Mouse (Mus musculus) layer of hippocampus, postnatal 36 days (tissue): Measurements from ENCODE around the gene Mepce. TPM values are rescaled to one million over a fixed set of nuclear protein-coding genes. Genes with fewer than 3 reads are reported as not detected.
A peak's percentile ranks its signal among the peaks of the same experiment; 100 is the strongest.
"Not testable (repeated sequence)": the region's sequence is repeated elsewhere in the genome, so short reads cannot be mapped to it uniquely, and the experiment has no call there.

Source experiments
- DNase-seq, 2 experiments: peaks; one replicate each; pipeline ENCODE4 v3.0.0; 2022
- total RNA-seq, 2 experiments: library from RNA; stranded (reverse); gene quantifications; 2 replicates each; pipeline ENCODE4 v1.2.3; 2021

Mepce gene
- total RNA-seq: 10 to 100 TPM; 40.8 to 44.5 TPM

- DNase-seq: peak; percentile 96 to 97
Measured at GRCm38 (mm10) chr5:137787151-137787928, at the start of gene Mepce, which contains the start of gene Zcwpw1. Mepce (minus strand) TSS chr5:137787655. Zcwpw1 (plus strand) TSS chr5:137787798.

DNA sequence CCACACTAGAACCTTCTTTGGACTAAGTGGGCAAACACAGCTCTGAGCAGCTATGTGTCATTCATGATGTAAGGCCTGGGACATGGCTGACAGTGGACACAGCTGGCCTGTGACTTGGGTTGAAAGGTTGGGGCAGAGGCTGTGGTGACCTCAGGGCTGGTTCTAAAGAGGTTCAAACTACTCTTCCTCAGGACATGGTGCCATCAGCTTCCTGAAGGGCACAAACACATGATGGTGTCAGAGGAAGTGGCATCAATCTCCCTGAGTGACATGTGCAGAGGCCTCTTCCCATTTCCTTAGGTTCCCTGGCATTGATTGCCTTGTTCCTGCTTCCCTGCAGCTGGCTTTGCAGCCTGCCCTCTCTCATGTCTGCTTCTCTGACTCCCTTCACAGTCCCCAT is 49.7 kb upstream of the Mepce start:
- not testable (repeated sequence) for DNase-seq

DNA sequence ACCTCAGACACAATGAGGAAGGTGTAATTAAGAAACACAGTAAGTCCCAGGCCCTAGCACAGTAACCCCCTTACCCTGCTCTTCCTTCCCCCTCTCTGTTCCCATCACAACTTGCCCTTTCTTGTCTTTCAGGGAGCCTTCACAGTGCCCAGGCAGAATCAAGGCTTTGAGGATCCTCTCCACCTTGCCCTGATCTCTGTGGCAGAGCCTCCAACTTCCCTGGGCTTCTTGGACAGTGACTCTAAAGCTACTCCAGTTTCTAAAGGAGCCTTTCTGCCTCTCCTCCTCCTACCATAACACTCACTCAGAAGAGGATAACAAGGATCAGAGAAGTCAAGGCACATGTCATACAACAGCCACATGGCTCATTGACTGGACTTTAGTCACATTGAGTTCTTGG is 49.2 kb upstream of the Mepce start:
- no peak for DNase-seq

DNA sequence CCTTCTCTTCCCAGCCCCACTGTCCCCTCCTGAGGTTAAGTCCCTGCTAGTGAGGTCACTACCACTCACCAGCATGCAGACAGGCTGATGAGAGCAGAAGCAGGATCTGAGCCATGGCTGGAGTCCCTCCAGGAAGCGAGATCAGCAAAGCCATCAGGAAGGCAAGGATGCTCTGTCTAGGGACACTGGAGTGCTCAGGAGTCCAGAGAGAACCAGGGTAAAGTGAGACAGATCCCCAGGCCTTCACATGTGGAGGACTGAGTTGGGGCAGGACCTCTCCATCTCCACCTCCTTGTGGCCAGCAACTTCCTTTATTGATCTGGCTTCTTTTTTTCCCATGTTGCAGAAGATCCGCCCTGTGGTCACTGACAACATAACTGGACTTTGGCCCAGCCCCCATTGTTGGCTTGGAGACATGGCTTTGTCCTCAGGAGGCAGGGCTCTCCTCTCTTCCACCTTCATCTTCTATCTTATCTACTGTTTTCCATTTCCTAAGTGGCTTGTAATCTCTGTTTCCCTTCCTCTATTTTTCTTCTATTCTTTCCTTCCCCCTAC is 48.6 kb upstream of the Mepce start, which contains the start of gene Pilra:
Pilra (minus strand) TSS at position 316 of the 555 bp plus-strand sequence.
- DNase-seq: not testable (repeated sequence)

GRCm38 (mm10) chr5:137833500-137833899 is 46.0 kb upstream of the Mepce start:
- DNase-seq: no peak

DNA sequence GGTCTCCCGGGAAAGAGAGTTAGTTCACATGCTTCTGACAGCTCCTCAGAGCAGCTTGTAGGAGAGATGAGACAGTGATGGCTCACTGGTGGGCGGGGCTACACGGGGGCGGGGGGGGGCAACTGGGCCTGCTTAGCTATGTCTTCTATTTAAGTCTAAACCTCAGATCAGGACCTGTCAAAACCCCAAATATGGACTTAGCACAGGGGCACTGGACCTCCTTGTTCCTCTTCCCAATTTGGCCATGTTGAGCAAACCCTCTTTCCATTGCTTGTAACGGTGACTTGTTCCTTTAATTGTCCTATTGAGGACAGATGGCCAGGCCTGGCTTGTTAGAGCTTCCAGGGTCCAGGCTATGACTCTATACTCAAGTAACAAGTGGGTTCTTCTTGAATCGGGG is 44.1 kb upstream of the Mepce start:
- no peak for DNase-seq

GRCm38 (mm10) chr5:137831106-137831505 is 43.7 kb upstream of the Mepce start:
- no peak for DNase-seq

DNA sequence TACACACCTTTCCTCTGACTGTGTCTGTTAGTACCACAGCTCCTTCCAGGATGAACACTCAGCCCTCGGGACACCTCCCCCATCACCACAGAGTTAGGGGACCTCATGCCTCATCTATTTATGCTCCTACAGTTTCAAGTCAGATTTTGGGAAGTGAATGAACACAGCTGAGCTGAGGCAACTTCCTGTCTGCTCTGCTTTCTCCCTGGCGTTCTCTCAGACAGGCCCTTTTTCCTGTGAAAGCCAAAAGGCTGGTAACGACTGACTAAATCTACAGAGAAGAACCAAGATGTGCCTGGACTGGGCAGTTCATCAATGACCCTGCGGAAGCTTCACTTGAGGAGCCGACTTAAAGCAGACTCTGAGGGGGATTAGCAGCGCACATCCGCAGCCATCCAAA is 42.8 kb upstream of the Mepce start:
- no peak for DNase-seq

DNA sequence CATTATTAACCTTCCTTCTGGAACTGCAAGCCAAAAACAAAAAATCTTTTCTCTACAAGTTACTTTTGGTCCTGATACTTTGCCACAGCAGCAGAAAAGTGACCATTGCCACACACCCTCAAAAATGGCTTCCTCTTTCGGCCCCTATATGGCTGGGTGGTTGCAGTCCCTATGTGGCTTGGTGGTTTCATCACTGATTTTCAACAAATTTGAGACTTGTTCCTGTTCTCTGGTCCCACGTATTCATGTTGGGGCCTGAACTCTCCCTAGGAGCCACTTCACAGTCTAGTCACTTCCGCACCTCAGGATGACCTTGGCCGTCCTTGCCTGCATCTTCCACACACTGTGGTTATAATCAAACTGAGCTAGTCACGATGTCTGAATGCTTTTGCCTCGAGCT is 41.2 kb upstream of the Mepce start:
- no peak for DNase-seq

DNA sequence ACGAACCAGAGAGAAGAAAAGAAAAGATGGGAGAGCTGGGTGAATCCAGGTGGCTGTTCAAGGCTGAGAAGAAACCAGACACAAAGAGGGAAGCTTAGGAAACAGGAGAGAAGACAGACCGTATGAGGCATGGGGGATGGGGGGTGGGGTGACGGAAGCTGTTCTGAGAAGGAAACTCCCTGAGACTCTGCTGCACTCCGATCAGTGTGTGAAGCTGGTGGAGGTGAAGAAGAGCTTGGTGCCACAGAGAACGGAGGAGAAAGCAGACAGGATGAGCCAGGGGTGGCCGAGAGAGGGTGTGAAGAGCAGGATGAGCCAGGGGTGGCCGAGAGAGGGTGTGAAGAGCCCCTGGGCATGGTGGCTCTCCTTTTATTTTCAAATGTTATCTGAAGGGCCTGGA is 39.0 kb upstream of the Mepce start:
- no peak for DNase-seq

- no peak for DNase-seq
Measured at GRCm38 (mm10) chr5:137825971-137826370, 38.5 kb upstream of the Mepce start.

- no peak for DNase-seq
Measured at GRCm38 (mm10) chr5:137825030-137825429, 37.6 kb upstream of the Mepce start.

GRCm38 (mm10) chr5:137823455-137824045 is 36.1 kb upstream of the Mepce start:
- DNase-seq: no peak

- DNase-seq: no peak
Measured at GRCm38 (mm10) chr5:137822602-137823001, 35.1 kb upstream of the Mepce start.

GRCm38 (mm10) chr5:137822126-137822525 is 34.7 kb upstream of the Mepce start:
- DNase-seq: no peak

DNA sequence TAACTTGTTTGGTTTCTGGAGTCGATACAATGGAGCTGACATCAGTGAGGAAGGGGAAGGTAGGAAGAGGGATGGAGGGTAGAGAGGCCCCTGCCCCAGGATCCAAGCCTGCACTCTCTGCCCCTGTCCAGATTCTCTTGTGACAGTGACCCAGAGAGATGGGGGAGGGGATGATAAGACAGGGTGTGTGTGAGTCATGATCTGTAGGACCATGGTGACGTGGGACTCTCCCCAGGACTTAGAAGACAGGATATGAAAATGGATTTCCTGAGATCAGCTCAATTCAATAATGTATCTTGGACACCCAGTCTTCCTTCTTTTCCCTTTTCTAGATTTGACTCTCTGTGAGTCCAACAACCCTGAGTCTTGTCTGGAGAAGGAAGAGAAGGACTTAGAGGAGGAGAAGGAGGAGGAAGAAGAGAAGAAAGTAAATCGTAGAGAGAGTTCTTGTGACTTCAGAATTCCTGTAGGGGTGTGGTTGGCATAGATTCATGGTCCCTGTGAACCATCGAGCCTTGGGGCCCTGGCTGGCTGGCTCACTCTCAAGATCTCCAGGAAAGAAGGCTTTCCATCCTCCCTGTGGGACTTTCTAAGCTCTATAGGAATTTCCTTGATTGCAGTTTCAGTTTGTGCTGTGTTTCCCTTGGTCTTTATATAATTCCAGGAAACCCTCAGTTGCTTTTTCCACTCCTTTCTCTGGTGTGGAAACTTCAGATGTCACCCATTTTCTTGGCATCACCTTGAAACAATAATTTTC is 30.2 kb upstream of the Mepce start:
- no peak for DNase-seq

- DNase-seq: no peak
Measured at GRCm38 (mm10) chr5:137808316-137808715, 20.9 kb upstream of the Mepce start.

- no peak for DNase-seq
Measured at GRCm38 (mm10) chr5:137806158-137806557, 18.7 kb upstream of the Mepce start.

GRCm38 (mm10) chr5:137800917-137801316 is 13.5 kb upstream of the Mepce start:
- no peak for DNase-seq

DNA sequence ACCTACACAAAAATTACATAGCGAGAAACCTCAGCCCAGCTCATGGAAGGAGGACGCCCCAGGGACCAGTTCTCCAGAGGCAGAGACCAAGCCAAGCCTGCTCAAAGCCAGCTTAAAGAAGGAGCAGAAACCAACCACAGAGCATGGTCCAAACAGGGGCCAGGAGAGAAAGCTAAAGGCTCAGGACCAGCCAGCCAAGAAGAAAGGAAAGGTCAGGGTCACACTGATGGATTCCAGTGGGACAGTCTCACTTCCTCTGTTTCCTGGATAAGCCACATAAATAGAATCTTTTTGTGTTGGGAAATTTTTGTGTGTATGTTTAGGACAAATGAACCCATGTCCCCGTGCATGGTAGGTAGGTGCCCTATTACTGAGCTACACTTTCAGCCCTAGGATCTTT is 9.2 kb upstream of the Mepce start:
- DNase-seq: no peak

GRCm38 (mm10) chr5:137791553-137791952 is 4.1 kb upstream of the Mepce start:
- DNase-seq: no peak

DNA sequence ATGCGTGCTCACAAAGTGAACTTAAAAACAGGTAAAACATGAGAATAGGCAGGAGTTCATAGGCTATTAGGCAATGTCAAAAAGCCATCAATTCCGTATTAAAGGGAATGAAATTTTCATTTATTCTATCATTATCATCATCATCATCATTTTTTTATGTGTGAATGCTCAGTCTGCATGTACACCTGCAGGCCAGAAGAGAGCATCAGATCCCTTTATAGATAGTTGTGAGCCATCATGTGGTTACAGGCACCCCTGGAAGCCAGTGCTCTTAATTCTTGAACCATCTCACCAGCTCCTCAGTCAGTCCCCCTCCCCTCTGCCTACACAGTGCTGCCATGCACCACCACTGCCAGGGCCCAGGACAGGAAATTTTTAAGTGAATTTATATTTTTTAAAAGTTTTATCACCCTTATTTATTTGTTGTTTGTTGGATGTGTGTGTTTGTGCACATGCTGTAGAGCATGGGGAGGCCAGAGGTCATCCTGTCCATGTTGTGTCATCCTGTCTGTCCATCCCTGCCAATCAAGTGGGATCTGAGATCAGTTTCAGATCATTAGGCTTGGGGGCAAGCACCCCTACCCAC is 1.6 kb upstream of the Mepce start:
- no peak for DNase-seq

DNA sequence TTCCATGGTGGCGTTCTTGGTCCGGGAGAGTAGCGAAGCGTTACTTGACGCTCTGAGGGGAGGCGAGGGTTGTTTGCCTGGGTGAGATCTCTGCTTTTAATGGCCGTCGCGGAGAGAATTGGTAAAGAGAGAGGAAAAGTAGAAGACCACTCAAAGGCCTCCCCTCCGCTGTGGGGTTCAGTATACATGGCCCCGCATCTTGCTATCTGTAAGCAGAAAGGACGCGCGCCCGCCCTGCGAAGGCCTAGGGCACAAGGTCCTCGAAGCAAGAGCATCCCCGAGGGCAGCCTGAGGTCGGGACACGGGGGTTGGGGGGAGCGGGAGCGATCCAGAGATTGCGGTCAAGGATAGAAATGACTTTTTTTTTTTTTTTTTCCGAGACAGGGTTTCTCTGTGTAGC is 716 bp upstream of the Mepce start:
- no peak for DNase-seq
